In genomic region chr10:60768614-60769013, GRCm38 (mm10) we compare ENCODE assay signal across 18 mouse cellular contexts.
"Had no signal": no experiment of that assay in that cellular context is flagged by ENCODE, and none has a peak within 500 bp of the region (broad histone marks: within the 10 kb centered on the region; RNA-seq: fewer than 3 reads in every experiment).

No protein-coding gene starts in this region.

- H3K27me3 ChIP-seq: kidney, embryonic 15.5 days; limb, embryonic 13.5 days; liver, embryonic 12.5 days; liver, embryonic 15.5 days; lung, embryonic 15.5 days; midbrain, embryonic 13.5 days had no signal

- H3K4me3 ChIP-seq: kidney, embryonic 15.5 days; limb, embryonic 10.5 days; limb, embryonic 13.5 days; liver, embryonic 12.5 days; liver, embryonic 15.5 days; lung, embryonic 15.5 days; megakaryocyte, embryonic 14.5 days; midbrain, embryonic 10.5 days; midbrain, embryonic 13.5 days had no signal

- H3K27ac ChIP-seq: kidney, embryonic 15.5 days; limb, embryonic 10.5 days; limb, embryonic 13.5 days; liver, embryonic 12.5 days; liver, embryonic 15.5 days; lung, embryonic 15.5 days; midbrain, embryonic 10.5 days; midbrain, embryonic 13.5 days had no signal

- H3K4me2 ChIP-seq: kidney, embryonic 15.5 days; limb, embryonic 13.5 days; liver, embryonic 12.5 days; liver, embryonic 15.5 days; lung, embryonic 15.5 days; midbrain, embryonic 13.5 days had no signal

- H3K36me3 ChIP-seq: liver, embryonic 15.5 days; midbrain, embryonic 10.5 days had no signal

- H3K4me1 ChIP-seq: kidney, embryonic 15.5 days; limb, embryonic 10.5 days; liver, embryonic 12.5 days; liver, embryonic 15.5 days; lung, embryonic 15.5 days; megakaryocyte, embryonic 14.5 days; midbrain, embryonic 10.5 days; midbrain, embryonic 13.5 days had no signal

- DNase-seq: kidney, postnatal 10 days; kidney, postnatal 36 days; liver; lung, adult 18-20 months; lung, postnatal 10 days; lung, postnatal 36 days; thymus, adult 18-20 months; thymus, postnatal 36 days had no signal

- H3K9ac ChIP-seq: kidney, embryonic 15.5 days; limb, embryonic 13.5 days; liver, embryonic 12.5 days; liver, embryonic 15.5 days; lung, embryonic 15.5 days; midbrain, embryonic 13.5 days had no signal

- H3K9me3 ChIP-seq: kidney, embryonic 15.5 days; limb, embryonic 10.5 days; limb, embryonic 13.5 days; liver, embryonic 12.5 days; liver, embryonic 15.5 days; lung, embryonic 15.5 days; megakaryocyte, embryonic 14.5 days; midbrain, embryonic 10.5 days; midbrain, embryonic 13.5 days had no signal

- ATAC-seq: liver, embryonic 12.5 days; midbrain, embryonic 13.5 days; midbrain, embryonic 16.5 days had no signal
